Mouse (Mus musculus): ENCODE results near the gene Fam160a2.

Gene Fam160a2

GRCm38 (mm10) chr7:105399935-105400624, at the start of gene Fam160a2:
Gene Fam160a2, minus strand, starts transcription at chr7:105400054.
- peak; percentile 100 for DNase-seq

- no peak for DNase-seq
Observed at GRCm38 (mm10) chr7:105445076-105445475, 45.2 kb upstream of the Fam160a2 start.

- DNase-seq = no peak
Observed at GRCm38 (mm10) chr7:105441426-105441825, 41.6 kb upstream of the Fam160a2 start.

GRCm38 (mm10) chr7:105437979-105438772, 38.3 kb upstream of the Fam160a2 start:
- no peak for DNase-seq

GRCm38 (mm10) chr7:105434798-105435197, 34.9 kb upstream of the Fam160a2 start:
- DNase-seq = no peak

- DNase-seq = no peak
Observed at GRCm38 (mm10) chr7:105433859-105434258, 34.0 kb upstream of the Fam160a2 start.

GRCm38 (mm10) chr7:105432058-105432457, 32.2 kb upstream of the Fam160a2 start:
- DNase-seq = no peak

GRCm38 (mm10) chr7:105426051-105426450, 26.2 kb upstream of the Fam160a2 start:
- no peak for DNase-seq

- DNase-seq = peak; percentile 29
Observed at GRCm38 (mm10) chr7:105425424-105426043, 25.7 kb upstream of the Fam160a2 start, which contains the start of gene Cckbr. Gene Cckbr, plus strand, starts transcription at chr7:105425731.

GRCm38 (mm10) chr7:105424368-105424767, 24.5 kb upstream of the Fam160a2 start:
- DNase-seq = no peak

- no peak for DNase-seq
Observed at GRCm38 (mm10) chr7:105420903-105421302, 21.0 kb upstream of the Fam160a2 start.

- DNase-seq = no peak
Observed at GRCm38 (mm10) chr7:105418106-105418505, 18.3 kb upstream of the Fam160a2 start.

- DNase-seq = no peak
Observed at GRCm38 (mm10) chr7:105416529-105416928, 16.7 kb upstream of the Fam160a2 start.

GRCm38 (mm10) chr7:105414385-105414784, 14.5 kb upstream of the Fam160a2 start:
- no peak for DNase-seq

- peak; percentile 88 for DNase-seq
Observed at GRCm38 (mm10) chr7:105411874-105412632, 12.2 kb upstream of the Fam160a2 start.

GRCm38 (mm10) chr7:105406322-105406721, 6.5 kb upstream of the Fam160a2 start:
- DNase-seq = no peak

- no peak for DNase-seq
Observed at GRCm38 (mm10) chr7:105404268-105404667, 4.4 kb upstream of the Fam160a2 start, which contains the start of gene Cnga4. Gene Cnga4, plus strand, starts transcription at chr7:105404568.

GRCm38 (mm10) chr7:105399058-105399934, 558 bp downstream of the Fam160a2 start:
- no peak for DNase-seq

- DNase-seq = no peak
Observed at GRCm38 (mm10) chr7:105396126-105396525, 3.7 kb downstream of the Fam160a2 start.

GRCm38 (mm10) chr7:105395131-105395820, 4.6 kb downstream of the Fam160a2 start:
- DNase-seq = no peak

GRCm38 (mm10) chr7:105394606-105395005, 5.2 kb downstream of the Fam160a2 start:
- DNase-seq = no peak
